Mouse (Mus musculus) midbrain, embryonic 13.5 days (tissue): ENCODE results near the gene Pdk4. TPM values are rescaled to one million over a fixed set of nuclear protein-coding genes. Genes with fewer than 3 reads are reported as not detected.

ENCODE experiments used
- ATAC-seq: fragments of 200-750 bp; cut with Nextera tagmentation; 2 replicates; pipeline ENCODE4 v1.8.0; 2017; ENCODE audit warnings: mild to moderate bottlenecking, moderate TSS enrichment, moderate library complexity
- H3K27ac ChIP-seq: fragments of 300-500 bp; sonication (generic); 2 replicates; pipeline ENCODE4 v1.5.1; 2015; ENCODE audit warnings: inconsistent platforms, mild to moderate bottlenecking, moderate library complexity
- H3K27me3 ChIP-seq: fragments of 300-500 bp; sonication (generic); 2 replicates; pipeline ENCODE4 v1.6.1; 2015; ENCODE audit warnings: mild to moderate bottlenecking, inconsistent platforms
- H3K36me3 ChIP-seq: fragments of 300-500 bp; sonication (generic); 2 replicates; pipeline ENCODE4 v1.6.1; 2015; ENCODE audit warnings: mild to moderate bottlenecking, inconsistent platforms
- H3K4me1 ChIP-seq: fragments of 300-500 bp; sonication (generic); replicated peaks from 2 replicates; pipeline ENCODE4 v1.6.1; 2015; ENCODE audit warnings: inconsistent platforms
- H3K4me2 ChIP-seq: fragments of 300-500 bp; sonication (generic); replicated peaks from 2 replicates; pipeline ENCODE4 v1.6.1; 2015; ENCODE audit warnings: moderate library complexity, mild to moderate bottlenecking, inconsistent platforms
- H3K4me3 ChIP-seq: fragments of 300-500 bp; sonication (generic); replicated peaks from 2 replicates; pipeline ENCODE4 v1.5.1; 2015; ENCODE audit warnings: mild to moderate bottlenecking, inconsistent platforms
- H3K9ac ChIP-seq: fragments of 300-500 bp; sonication (generic); replicated peaks from 2 replicates; pipeline ENCODE4 v1.6.1; 2015; ENCODE audit warnings: mild to moderate bottlenecking, inconsistent platforms
- H3K9me3 ChIP-seq: fragments of 300-500 bp; sonication (generic); 2 replicates; pipeline ENCODE4 v1.6.1; 2016; ENCODE audit warnings: mild to moderate bottlenecking, inconsistent platforms
- WGBS: fragments of 180-500 bp; shearing (Covaris S2); methylation state at CpG from one replicate; pipeline ENCODE4 v1.1.7; 2015; 5-methylcytosine and 5-hydroxymethylcytosine counted together
- polyA plus RNA-seq: library from polyadenylated mRNA; unstranded; fragments of >200 nt; fragmentation: Nextera tagmentation; extraction: Ambion mirVana; gene quantifications from 2 replicates; pipeline ENCODE4 v1.2.1, GENCODE M21; 2015

Pdk4 gene
- 0.78 and 0.95 TPM in 2 replicates for polyA plus RNA-seq

DNA sequence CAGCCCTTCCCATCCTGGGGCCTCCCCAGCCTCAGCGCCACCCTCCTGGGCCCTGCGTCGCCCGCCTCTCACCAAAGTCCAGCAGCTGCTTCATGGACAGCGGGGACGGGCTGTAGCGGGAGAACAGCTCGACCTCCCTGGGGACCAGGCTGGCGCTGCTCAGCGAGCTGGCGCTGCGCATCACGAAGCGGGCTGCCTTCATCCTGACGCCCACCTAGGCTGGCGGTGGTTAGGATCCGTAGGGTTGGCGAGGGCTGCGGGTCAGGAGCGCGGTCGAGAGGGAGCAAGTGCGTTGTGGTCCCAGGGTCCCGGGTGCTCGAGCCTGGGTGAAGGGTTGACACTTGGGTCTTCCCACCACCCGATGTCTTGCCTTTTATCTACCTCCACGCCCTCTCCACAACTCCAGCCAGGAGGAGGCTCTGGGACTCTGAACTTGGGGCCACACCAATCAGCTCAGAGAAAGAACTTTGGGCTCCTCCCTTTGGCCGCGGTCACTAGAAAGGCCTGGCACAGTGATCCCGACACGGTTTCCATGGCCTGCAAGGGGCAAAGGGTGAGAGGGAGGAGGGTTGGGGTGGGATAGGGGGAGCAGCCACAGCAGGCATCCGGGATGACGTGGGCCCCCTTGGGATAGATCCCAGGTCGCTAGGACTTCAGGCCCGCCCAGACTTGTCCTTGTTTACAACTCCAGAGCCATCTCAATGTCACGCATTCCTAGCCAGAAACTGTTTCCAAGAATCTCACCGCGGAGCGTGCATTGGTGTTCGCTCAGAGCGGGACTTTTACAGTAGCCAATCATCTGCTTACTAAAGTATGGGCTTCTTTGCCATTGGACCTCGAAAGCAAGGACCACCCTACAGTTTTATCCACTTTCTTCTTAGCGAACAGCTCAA is at the start of gene Pdk4:
TSS of gene Pdk4 (minus strand) at position 349 of the 893 bp plus-strand sequence.
- H3K9ac ChIP-seq = peak within 1 kb of the TSS; percentile 46
- no peaks in the 10 kb centered on the region for H3K36me3 ChIP-seq
- H3K4me1 ChIP-seq = peaks cover 8% of the 10 kb centered on the region
- 2% methylated on average over 43 of the region's 43 CpGs for whole genome bisulfite sequencing
- ATAC-seq = peak; percentile 91
- no peak within 1 kb of the TSS for H3K27ac ChIP-seq
- no peaks in the 10 kb centered on the region for H3K9me3 ChIP-seq
- H3K27me3 ChIP-seq = 0 out of 2 replicates have a peak, but pooled peaks cover 10% of the 10 kb centered on the region
- peak within 1 kb of the TSS; percentile 95 for H3K4me2 ChIP-seq
- H3K4me3 ChIP-seq = peak within 1 kb of the TSS; percentile 49

DNA sequence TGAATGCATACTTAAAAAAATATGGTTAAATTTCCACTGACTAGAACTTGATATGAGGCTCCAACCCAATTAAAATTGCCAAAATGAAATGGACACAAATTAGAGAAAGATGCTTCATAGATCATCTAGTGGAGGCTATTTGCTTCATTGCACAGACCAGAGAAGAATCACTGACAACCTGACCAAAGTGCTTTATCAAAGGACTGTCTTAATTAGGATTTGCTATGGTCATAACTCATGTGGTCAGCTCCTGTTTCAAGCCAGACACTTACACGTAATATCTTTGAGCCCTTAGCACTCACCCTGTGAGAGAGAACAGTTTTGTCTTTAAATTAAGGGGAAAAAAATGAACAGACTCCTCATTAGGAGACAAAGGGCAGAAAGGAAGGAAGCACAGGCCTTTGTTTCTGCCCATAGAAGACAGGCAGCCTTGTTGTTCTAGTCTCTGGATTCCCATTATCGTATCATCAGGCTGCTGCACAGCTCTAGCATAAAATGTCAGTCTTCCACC is 41.8 kb upstream of the Pdk4 start:
- Histone ChIP-seq H3K4me1 (no peaks in the 10 kb centered on the region), H3K9ac (no peak overlapping the region), H3K4me2 (no peak overlapping the region), H3K27ac (no peak overlapping the region), H3K9me3 (no peaks in the 10 kb centered on the region), H3K27me3 (no peaks in the 10 kb centered on the region), H3K4me3 (no peak overlapping the region), H3K36me3 (no peaks in the 10 kb centered on the region)
- ATAC-seq = no peak
- WGBS = 70% methylated on average over 2 of the region's 2 CpGs

DNA sequence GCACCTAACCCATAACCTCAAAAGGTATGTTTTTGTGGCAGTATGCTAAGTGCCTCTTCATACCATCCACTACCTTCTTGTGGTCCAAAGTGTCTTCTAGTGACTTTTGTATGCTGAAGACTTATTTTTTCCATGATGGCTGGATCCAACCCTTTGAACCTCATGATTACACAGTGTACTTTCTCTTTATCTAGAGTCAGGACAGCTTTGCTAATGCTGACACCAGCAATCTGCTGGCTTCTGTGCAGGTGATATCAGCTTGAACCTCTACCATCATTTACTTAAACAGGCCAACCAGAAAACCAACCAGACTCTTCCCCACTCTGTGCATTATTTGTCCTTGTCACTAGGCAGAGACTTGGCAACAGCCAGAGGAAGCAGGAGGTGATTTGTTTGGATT is 39.6 kb upstream of the Pdk4 start:
- H3K4me1 ChIP-seq = no peaks in the 10 kb centered on the region
- H3K4me2 ChIP-seq = no peak overlapping the region
- H3K36me3 ChIP-seq = no peaks in the 10 kb centered on the region
- no peaks in the 10 kb centered on the region for H3K9me3 ChIP-seq
- no peak overlapping the region for H3K9ac ChIP-seq
- no peaks in the 10 kb centered on the region for H3K27me3 ChIP-seq
- H3K27ac ChIP-seq = no peak overlapping the region
- no peak for ATAC-seq
- no peak overlapping the region for H3K4me3 ChIP-seq

DNA sequence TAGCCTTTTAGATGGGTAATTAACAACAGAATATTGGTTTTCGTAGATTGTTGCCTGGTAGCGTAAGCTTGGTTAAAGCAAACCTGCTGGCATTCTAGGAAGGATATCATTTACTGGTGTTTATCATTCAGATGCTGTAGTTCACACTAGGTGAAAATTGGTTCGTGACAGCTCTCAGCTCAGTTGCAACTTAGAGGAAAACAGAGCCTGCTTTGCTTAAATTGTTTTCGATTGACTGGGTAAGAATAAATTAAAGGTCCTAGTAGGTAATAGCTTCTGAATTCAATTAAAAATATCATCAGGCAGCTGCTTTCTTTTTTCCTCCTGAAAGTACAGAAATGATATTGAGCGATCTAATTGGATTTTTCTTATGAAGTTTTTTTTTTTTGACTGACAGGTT is 21.0 kb upstream of the Pdk4 start:
- H3K4me3 ChIP-seq = no peak overlapping the region

DNA sequence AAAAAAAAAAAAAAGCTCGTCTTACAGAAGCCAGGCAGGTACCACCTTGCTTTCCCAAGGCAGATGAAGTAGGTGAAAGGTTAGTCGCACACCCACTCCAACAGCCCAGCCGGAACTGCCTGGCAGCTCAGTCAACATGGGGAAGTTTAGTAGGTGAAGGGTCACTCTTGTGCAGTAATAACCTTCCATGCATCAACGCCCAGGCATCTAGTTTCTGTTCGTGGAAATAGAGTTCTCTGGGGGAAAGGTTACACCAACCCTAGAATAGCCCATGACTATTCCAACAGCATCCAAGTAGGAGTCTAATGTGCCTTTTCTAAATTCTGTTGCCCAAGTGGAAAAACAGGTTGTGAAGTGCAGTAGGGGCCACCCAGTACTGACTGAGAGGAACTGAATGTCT is 13.6 kb upstream of the Pdk4 start:
- ATAC-seq = no peak
- H3K4me1 ChIP-seq = no peaks in the 10 kb centered on the region
- H3K27ac ChIP-seq = no peak overlapping the region
- no peaks in the 10 kb centered on the region for H3K9me3 ChIP-seq
- H3K9ac ChIP-seq = no peak overlapping the region
- H3K27me3 ChIP-seq = no peaks in the 10 kb centered on the region
- WGBS = 70% methylated on average over 5 of the region's 5 CpGs
- H3K4me3 ChIP-seq = no peak overlapping the region
- H3K4me2 ChIP-seq = no peak overlapping the region
- H3K36me3 ChIP-seq = no peaks in the 10 kb centered on the region

More for the DNA sequence above, 21.0 kb upstream of the Pdk4 start:
- no peaks in the 10 kb centered on the region for H3K27me3 ChIP-seq
- H3K9me3 ChIP-seq = no peaks in the 10 kb centered on the region
- 71% methylated on average over 5 of the region's 5 CpGs for WGBS
- no peak overlapping the region for H3K27ac ChIP-seq
- no peaks in the 10 kb centered on the region for H3K4me1 ChIP-seq
- H3K36me3 ChIP-seq = no peaks in the 10 kb centered on the region
- H3K4me2 ChIP-seq = no peak overlapping the region
- no peak overlapping the region for H3K9ac ChIP-seq
- no peak for ATAC-seq

GRCm38 (mm10) chr6:5509303-5509702 is 13.2 kb upstream of the Pdk4 start:
- ATAC-seq = no peak
- Histone ChIP-seq H3K4me2 (no peak overlapping the region), H3K4me1 (no peaks in the 10 kb centered on the region), H3K36me3 (no peaks in the 10 kb centered on the region), H3K9me3 (no peaks in the 10 kb centered on the region), H3K9ac (no peak overlapping the region), H3K27ac (no peak overlapping the region), H3K27me3 (no peaks in the 10 kb centered on the region), H3K4me3 (no peak overlapping the region)
- WGBS = 65% methylated on average over 5 of the region's 5 CpGs

- Histone ChIP-seq H3K4me3 (no peak overlapping the region), H3K4me2 (no peak overlapping the region), H3K9me3 (no peaks in the 10 kb centered on the region), H3K27me3 (no peaks in the 10 kb centered on the region), H3K36me3 (no peaks in the 10 kb centered on the region), H3K9ac (no peak overlapping the region), H3K4me1 (no peaks in the 10 kb centered on the region), H3K27ac (no peak overlapping the region)
- ATAC-seq = no peak
- WGBS = 94% methylated on average over 5 of the region's 5 CpGs
These were observed 11.7 kb upstream of the Pdk4 start for GRCm38 (mm10) chr6:5507821-5508220.

DNA sequence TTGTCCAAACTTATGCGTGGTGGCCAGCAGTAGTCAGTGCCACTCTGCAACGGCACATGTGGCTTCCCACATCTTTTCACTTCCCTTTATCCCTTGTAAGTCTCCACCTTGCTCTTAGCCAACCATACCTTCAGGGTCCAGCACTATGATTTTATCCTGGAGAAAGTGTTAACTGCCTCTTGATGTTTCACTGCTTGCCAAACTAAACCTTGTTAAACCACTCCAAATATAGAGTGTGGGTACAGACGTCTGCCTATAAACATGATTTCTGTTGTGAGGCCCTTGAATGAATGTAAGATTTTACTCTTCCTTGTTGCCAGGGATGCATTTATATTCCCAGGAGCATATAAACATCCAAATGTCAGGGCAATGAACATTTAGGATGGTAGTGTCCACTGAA is 10.2 kb upstream of the Pdk4 start:
- H3K9me3 ChIP-seq = no peaks in the 10 kb centered on the region
- WGBS = 95% methylated on average over 3 of the region's 3 CpGs
- ATAC-seq = no peak
- no peak overlapping the region for H3K9ac ChIP-seq
- H3K36me3 ChIP-seq = no peaks in the 10 kb centered on the region
- no peak overlapping the region for H3K4me2 ChIP-seq
- no peak overlapping the region for H3K4me3 ChIP-seq
- H3K27ac ChIP-seq = no peak overlapping the region
- H3K27me3 ChIP-seq = no peaks in the 10 kb centered on the region
- H3K4me1 ChIP-seq = no peaks in the 10 kb centered on the region

DNA sequence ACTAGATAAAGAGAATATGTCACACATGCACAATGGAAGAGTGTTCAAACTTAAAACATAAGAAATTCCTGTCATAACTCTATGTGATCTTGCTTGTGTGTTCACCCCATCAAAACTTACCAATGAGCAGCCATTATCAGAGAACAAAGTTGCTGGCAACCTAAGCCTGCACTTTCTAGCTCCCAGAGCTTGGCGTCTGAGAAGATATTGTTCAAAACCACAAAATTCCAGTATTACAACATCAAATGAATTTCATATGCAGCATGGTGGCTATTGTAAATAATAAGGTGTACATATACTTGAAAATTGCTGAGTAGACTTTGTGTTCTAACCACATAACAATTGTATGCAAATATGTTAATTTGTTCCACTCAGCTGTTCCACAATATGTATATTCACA is 6.7 kb upstream of the Pdk4 start:
- ATAC-seq = no peak
- Histone ChIP-seq H3K9me3 (no peaks in the 10 kb centered on the region), H3K4me2 (no peak overlapping the region), H3K9ac (no peak overlapping the region), H3K27me3 (0 out of 2 replicates have a peak, but pooled peaks cover 4% of the 10 kb centered on the region), H3K27ac (no peak overlapping the region), H3K36me3 (no peaks in the 10 kb centered on the region), H3K4me1 (no peaks in the 10 kb centered on the region), H3K4me3 (no peak overlapping the region)
- WGBS = 96% methylated on average over 1 of the region's 1 CpGs

GRCm38 (mm10) chr6:5501551-5501950 is 5.4 kb upstream of the Pdk4 start:
- H3K4me3 ChIP-seq = no peak overlapping the region
- no peak overlapping the region for H3K27ac ChIP-seq
- H3K9ac ChIP-seq = no peak overlapping the region
- 0 out of 2 replicates have a peak, but pooled peaks cover 10% of the 10 kb centered on the region for H3K27me3 ChIP-seq
- no peaks in the 10 kb centered on the region for H3K36me3 ChIP-seq
- H3K9me3 ChIP-seq = no peaks in the 10 kb centered on the region
- no peak overlapping the region for H3K4me2 ChIP-seq
- no peak for ATAC-seq
- no peaks in the 10 kb centered on the region; the same call in 1 of the 2 replicates for H3K4me1 ChIP-seq
- 90% methylated on average over 10 of the region's 10 CpGs for WGBS

DNA sequence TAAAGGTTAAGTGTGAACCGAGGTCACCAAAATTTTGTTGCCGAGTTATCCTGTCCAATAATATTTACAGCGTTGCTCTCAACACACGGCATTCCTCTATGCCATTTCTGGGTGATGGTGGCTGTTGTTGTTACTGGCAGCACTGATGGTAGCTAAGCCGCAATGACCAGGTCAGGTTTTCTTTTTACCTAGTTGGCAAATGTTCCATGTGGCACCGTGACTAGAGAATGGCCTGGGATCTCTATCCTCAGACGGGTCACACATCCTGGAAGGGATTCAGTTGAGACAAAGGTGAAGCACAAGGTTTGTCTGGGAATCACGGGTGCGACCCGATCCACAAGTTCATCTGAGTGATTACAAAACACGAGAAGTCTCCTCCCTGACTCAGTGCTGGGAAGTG is 2.6 kb upstream of the Pdk4 start:
- ATAC-seq = no peak
- no peaks in the 10 kb centered on the region for H3K36me3 ChIP-seq
- H3K27me3 ChIP-seq = 0 out of 2 replicates have a peak, but pooled peaks cover 10% of the 10 kb centered on the region
- WGBS = 93% methylated on average over 11 of the region's 11 CpGs
- no peak overlapping the region for H3K4me2 ChIP-seq
- no peak overlapping the region for H3K4me3 ChIP-seq
- H3K9me3 ChIP-seq = no peaks in the 10 kb centered on the region
- H3K9ac ChIP-seq = no peak overlapping the region
- H3K4me1 ChIP-seq = peaks cover 8% of the 10 kb centered on the region
- H3K27ac ChIP-seq = no peak overlapping the region

DNA sequence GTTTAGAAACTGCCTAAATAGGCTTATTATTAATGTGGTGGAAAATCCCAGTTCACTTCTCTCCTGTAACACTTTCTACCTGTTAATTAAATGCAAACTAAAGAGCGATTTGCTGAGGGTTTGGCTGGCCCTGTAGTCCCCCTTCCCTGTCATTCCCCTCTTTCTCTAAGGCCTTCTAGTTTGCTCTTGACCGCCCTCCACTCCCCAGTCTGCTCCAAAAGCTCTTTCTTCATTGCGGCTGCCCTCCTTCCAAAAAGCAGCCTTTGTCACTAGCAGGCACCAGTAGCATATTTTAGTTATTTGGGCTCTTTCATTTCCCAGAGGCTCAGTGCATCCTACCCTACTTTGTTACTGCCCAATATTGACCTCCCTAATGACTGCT is 736 bp upstream of the Pdk4 start:
- H3K4me1 ChIP-seq = peaks cover 8% of the 10 kb centered on the region
- 47% methylated on average over 3 of the region's 3 CpGs for WGBS
- H3K4me2 ChIP-seq = peak overlapping the region; percentile 95
- no peaks in the 10 kb centered on the region for H3K9me3 ChIP-seq
- no peak overlapping the region for H3K9ac ChIP-seq
- peak overlapping the region; percentile 49; the same call in 1 of the 2 replicates for H3K4me3 ChIP-seq
- H3K27ac ChIP-seq = no peak overlapping the region
- H3K27me3 ChIP-seq = 0 out of 2 replicates have a peak, but pooled peaks cover 10% of the 10 kb centered on the region
- H3K36me3 ChIP-seq = no peaks in the 10 kb centered on the region
- ATAC-seq = no peak
